Mouse (Mus musculus) limb, embryonic 12.5 days (tissue): ENCODE measurements at regions not wholly inside any gene's neighbourhood (a gene's known extent, or its start where the extent isn't known, plus 50 kb on each side); places are given as distances from the start of the nearest gene placed in this dataset.

ENCODE experiments used
- ATAC-seq: fragments of 200-750 bp; cut with Nextera tagmentation; 2 replicates; pipeline ENCODE4 v1.8.0; 2017; ENCODE audit warnings: low read depth, moderate TSS enrichment; ENCODE audit not compliant: insufficient number of reproducible peaks, insufficient read depth, low FRiP score, low TSS enrichment
- H3K27ac ChIP-seq: fragments of 300-500 bp; sonication (generic); 2 replicates; pipeline ENCODE4 v1.5.1; 2016; ENCODE audit warnings: mild to moderate bottlenecking, moderate library complexity
- H3K27me3 ChIP-seq: fragments of 300-500 bp; sonication (generic); 2 replicates; pipeline ENCODE4 v1.6.1; 2016; ENCODE audit warnings: mild to moderate bottlenecking, moderate library complexity
- H3K36me3 ChIP-seq: fragments of 300-500 bp; sonication (generic); 2 replicates; pipeline ENCODE4 v1.6.1; 2016; ENCODE audit warnings: mild to moderate bottlenecking, moderate library complexity
- H3K4me1 ChIP-seq: fragments of 300-500 bp; sonication (generic); replicated peaks from 2 replicates; pipeline ENCODE4 v1.6.1; 2016
- H3K4me2 ChIP-seq: fragments of 300-500 bp; sonication (generic); 2 replicates; pipeline ENCODE4 v1.6.1; 2016; ENCODE audit warnings: mild to moderate bottlenecking, moderate library complexity
- H3K4me3 ChIP-seq: fragments of 300-500 bp; sonication (generic); replicated peaks from 2 replicates; pipeline ENCODE4 v1.5.1; 2016; ENCODE audit warnings: mild to moderate bottlenecking
- H3K9ac ChIP-seq: fragments of 300-500 bp; sonication (generic); replicated peaks from 2 replicates; pipeline ENCODE4 v1.6.1; 2016; ENCODE audit warnings: mild to moderate bottlenecking, moderate library complexity
- H3K9me3 ChIP-seq: fragments of 300-500 bp; sonication (generic); 2 replicates; pipeline ENCODE4 v1.6.1; 2016; ENCODE audit warnings: mild to moderate bottlenecking, moderate library complexity
- WGBS: fragments of 180-500 bp; shearing (Covaris S2); methylation state at CpG from one replicate; pipeline ENCODE4 v1.1.7; 2016; 5-methylcytosine and 5-hydroxymethylcytosine counted together

- Histone ChIP-seq H3K9ac (no peak overlapping the region), H3K27ac (no peak overlapping the region), H3K4me1 (peaks cover 5% of the 10 kb centered on the region; the same call in 1 of the 2 replicates), H3K27me3 (peaks cover 5% of the 10 kb centered on the region; the same call in 1 of the 2 replicates), H3K4me2 (no peak overlapping the region), H3K36me3 (no peaks in the 10 kb centered on the region), H3K9me3 (no peaks in the 10 kb centered on the region; the same call in 1 of the 2 replicates), H3K4me3 (no peak overlapping the region)
- no peak; the same call in 1 of the 2 replicates for ATAC-seq
- WGBS = 44% methylated on average over 3 of the region's 3 CpGs
Observed at GRCm38 (mm10) chr12:9430656-9431055, 139.3 kb upstream of the Osr1 start.

DNA sequence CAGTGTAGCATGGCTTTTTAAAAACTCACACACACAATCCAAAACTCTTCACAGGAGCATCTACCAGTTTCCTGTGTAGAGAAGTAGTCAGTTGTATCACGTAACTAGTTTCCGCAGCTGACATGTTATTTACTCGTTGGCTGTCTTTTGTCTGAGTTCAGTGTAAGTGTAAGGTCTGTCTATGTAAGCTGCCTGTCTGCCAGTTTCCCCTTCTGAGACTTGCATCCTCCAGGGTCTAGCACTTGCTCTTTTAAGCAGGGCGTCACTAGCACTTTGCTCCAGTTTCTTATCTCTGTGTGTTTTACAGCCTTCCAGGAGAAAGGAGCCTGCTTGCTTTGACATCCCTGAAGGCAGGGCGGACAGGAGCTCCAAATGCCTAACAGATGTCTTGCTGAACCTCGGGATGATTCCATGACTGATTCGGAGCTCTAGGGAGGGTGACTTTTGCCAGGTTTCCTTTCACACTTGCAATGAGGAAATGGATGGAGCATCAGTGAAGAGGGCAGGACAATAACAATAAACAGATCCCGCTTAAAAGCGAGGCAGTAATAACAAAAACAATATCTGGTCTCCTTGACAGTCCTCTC lies 131.2 kb upstream of the Osr1 start:
- Histone ChIP-seq H3K27ac (no peak overlapping the region), H3K9me3 (no peaks in the 10 kb centered on the region), H3K4me1 (peaks cover 5% of the 10 kb centered on the region), H3K4me2 (no peak overlapping the region), H3K36me3 (no peaks in the 10 kb centered on the region), H3K9ac (no peak overlapping the region), H3K4me3 (no peak overlapping the region), H3K27me3 (peaks cover 13% of the 10 kb centered on the region)
- WGBS = 15% methylated on average over 9 of the region's 9 CpGs
- ATAC-seq = no peak

- no peak overlapping the region for H3K4me2 ChIP-seq
- H3K4me1 ChIP-seq = 0 out of 2 replicates have a peak, but pooled peaks cover 3% of the 10 kb centered on the region
- no peaks in the 10 kb centered on the region for H3K27me3 ChIP-seq
- 26% methylated on average over 3 of the region's 3 CpGs for WGBS
- no peak overlapping the region for H3K27ac ChIP-seq
- ATAC-seq = no peak
- H3K9ac ChIP-seq = no peak overlapping the region
- no peaks in the 10 kb centered on the region for H3K9me3 ChIP-seq
- no peak overlapping the region for H3K4me3 ChIP-seq
- no peaks in the 10 kb centered on the region for H3K36me3 ChIP-seq
Observed at GRCm38 (mm10) chr12:9450620-9451019, 119.3 kb upstream of the Osr1 start.

DNA sequence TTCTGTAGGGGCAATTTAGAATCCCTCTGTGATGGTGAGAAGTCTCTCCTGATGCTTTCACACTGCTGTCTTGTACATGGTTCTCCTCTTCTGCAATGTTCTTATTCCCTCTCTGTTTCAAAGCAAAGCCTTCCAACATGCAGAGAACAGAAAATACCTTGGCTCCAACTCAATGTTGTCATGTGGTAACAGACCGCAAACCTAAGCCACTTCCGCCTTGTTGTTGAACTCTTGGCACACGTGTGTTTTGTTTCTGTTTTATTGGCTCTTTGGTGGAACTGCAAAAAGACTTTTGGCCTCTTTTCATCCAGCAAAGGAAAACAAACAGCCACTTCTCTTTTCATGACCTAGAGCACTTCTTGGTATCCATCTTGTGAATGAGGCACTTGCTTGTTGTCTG lies 109.7 kb upstream of the Osr1 start:
- WGBS = 67% methylated on average over 3 of the region's 3 CpGs
- Histone ChIP-seq H3K27me3 (no peaks in the 10 kb centered on the region), H3K4me2 (no peak overlapping the region), H3K9me3 (no peaks in the 10 kb centered on the region), H3K9ac (no peak overlapping the region), H3K4me3 (no peak overlapping the region), H3K27ac (no peak overlapping the region), H3K4me1 (no peaks in the 10 kb centered on the region), H3K36me3 (no peaks in the 10 kb centered on the region)
- no peak for ATAC-seq

DNA sequence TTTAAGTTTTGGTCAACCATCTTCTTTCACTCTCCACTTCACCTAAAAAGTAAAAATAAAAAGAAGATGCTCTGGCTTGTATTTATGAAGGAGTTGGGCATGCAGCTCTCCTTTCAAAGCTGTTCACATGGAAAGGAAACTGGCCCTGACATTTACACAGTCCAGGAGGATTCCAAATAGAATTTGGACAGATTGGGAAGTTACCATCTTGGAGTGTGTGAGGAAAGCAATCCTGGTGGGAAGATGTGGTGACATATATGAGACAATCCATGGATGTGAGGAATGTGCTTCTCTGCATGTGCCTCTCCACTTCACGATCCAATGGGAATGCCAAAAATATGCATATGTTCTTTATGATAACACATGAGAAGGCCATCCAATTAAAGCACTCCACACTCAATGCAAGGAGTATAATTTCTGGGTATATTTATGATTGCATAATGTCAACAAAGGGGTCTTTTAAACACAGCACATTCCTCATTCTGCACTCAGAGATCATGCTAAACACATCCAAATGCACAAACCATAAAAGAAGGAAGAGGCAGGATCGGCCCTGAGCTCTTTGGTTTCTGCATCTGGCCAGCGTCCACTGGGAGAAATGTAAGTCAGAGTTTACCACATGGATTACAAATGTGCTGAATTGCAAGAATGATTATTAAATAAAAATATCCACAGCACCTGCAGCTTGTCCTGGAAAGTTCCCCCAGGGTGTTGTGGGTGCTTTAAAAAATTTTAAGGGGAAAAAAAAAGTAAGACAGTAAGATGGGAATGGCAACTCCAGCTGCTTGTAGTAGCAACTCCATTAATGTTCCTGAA lies 100.1 kb upstream of the Osr1 start:
- Histone ChIP-seq H3K9me3 (no peaks in the 10 kb centered on the region), H3K4me2 (no peak overlapping the region), H3K4me3 (no peak overlapping the region), H3K36me3 (no peaks in the 10 kb centered on the region), H3K4me1 (0 out of 2 replicates have a peak, but pooled peaks cover 4% of the 10 kb centered on the region), H3K27ac (no peak overlapping the region), H3K27me3 (no peaks in the 10 kb centered on the region), H3K9ac (no peak overlapping the region)
- ATAC-seq = no peak
- WGBS = 66% methylated on average over 3 of the region's 3 CpGs

- Histone ChIP-seq H3K4me3 (no peak overlapping the region), H3K9ac (no peak overlapping the region), H3K36me3 (no peaks in the 10 kb centered on the region), H3K9me3 (no peaks in the 10 kb centered on the region), H3K27ac (no peak overlapping the region), H3K4me2 (no peak overlapping the region), H3K4me1 (peaks cover 8% of the 10 kb centered on the region), H3K27me3 (no peaks in the 10 kb centered on the region)
- ATAC-seq = no peak
- WGBS = 79% methylated on average over 2 of the region's 2 CpGs
Observed at GRCm38 (mm10) chr12:9475836-9476235, 94.1 kb upstream of the Osr1 start.

DNA sequence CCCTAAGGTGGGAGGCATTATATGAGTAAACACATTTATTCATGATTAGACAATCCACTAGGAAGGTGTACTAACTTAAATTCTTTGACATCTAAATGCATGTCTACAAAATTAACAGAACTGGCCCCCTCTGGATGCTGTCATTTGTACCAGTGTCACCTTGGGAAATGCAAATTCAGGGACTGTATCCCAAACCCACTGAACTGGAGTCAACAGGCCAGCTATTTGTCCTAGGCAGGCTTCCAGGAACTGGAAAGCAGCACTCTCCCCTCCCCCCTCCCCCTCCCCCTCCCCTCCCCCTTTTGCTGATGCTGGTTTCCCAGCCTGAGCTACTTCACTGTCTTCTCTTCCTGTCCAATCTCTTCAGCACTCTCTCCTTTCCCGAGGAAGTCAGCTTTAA lies 91.7 kb upstream of the Osr1 start:
- Histone ChIP-seq H3K27ac (peak overlapping the region; percentile 12; the same call in 1 of the 2 replicates), H3K9ac (no peak overlapping the region), H3K4me3 (no peak overlapping the region), H3K9me3 (no peaks in the 10 kb centered on the region), H3K36me3 (no peaks in the 10 kb centered on the region), H3K4me2 (no peak overlapping the region), H3K27me3 (no peaks in the 10 kb centered on the region), H3K4me1 (peaks cover 8% of the 10 kb centered on the region)
- WGBS = 50% methylated on average over 1 of the region's 1 CpGs
- ATAC-seq = no peak

DNA sequence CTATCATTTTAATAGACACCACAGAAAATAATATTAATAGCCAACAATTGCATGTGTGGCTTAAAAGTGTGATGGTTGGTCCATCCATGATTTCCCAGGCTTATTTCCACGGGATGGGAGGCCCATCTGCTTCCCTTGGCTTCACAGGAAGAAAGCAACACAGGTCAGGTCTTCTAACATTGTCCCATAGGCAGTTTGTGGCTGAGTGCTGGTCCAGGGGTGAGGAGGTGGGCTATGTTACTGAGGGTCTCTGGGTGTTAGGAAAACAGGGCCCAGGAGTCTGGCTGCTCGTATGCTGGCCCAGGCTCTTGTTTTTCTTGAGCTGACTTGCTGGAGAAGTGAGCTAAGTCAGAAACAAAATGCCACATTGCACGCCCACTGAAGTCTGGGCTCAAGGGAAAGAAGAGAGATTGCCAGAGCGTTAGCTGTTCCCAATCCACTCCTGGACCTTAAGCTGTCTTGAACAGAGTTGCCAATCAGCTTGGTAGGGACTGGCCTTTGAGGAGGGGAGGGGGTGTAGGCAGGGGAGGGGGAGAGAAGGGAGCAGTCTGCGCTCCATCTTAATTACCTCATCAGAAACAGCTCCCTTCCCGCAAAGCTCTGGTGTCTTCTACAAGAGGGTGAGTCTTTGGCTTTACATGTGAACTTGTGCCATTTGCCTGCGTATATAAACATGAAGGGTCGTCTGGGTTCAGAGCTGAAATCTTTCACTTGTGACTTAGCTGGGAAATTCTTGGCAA lies 82.1 kb upstream of the Osr1 start:
- Histone ChIP-seq H3K9me3 (peaks cover 12% of the 10 kb centered on the region; the same call in 1 of the 2 replicates), H3K27me3 (no peaks in the 10 kb centered on the region), H3K4me3 (no peak overlapping the region), H3K27ac (no peak overlapping the region), H3K36me3 (no peaks in the 10 kb centered on the region), H3K4me1 (no peaks in the 10 kb centered on the region), H3K9ac (no peak overlapping the region), H3K4me2 (no peak overlapping the region)
- WGBS = 65% methylated on average over 8 of the region's 8 CpGs
- ATAC-seq = no peak

GRCm38 (mm10) chr12:9513926-9514325 lies 56.0 kb upstream of the Osr1 start:
- no peak overlapping the region for H3K4me2 ChIP-seq

DNA sequence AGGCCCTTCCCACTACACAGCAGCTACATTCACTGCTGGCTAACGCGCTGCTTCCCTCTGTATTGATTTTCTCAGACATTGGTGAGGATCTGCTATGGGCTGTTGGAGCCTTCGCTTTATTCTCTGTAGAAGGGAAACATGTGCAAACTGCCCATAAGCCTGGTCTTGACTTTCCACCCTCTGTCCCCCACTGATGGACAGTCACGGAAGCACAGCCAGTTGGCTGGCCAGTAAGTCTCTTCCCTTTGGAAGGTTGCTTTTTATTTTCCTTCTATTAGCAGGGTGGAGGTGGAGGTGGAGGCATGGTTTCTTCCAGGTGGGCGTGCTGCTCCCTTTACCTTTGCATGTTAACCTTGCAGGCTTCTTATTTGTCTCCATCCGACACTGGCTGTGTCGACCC lies 51.1 kb upstream of the Osr1 start:
- no peaks in the 10 kb centered on the region for H3K4me1 ChIP-seq
- no peaks in the 10 kb centered on the region for H3K36me3 ChIP-seq
- H3K4me3 ChIP-seq = no peak overlapping the region
- no peak overlapping the region for H3K4me2 ChIP-seq
- H3K9ac ChIP-seq = no peak overlapping the region
- H3K27me3 ChIP-seq = no peaks in the 10 kb centered on the region
- H3K9me3 ChIP-seq = no peaks in the 10 kb centered on the region
- H3K27ac ChIP-seq = no peak overlapping the region
- 75% methylated on average over 7 of the region's 7 CpGs for WGBS
- ATAC-seq = no peak

More at GRCm38 (mm10) chr12:9513926-9514325, 56.0 kb upstream of the Osr1 start:
- no peaks in the 10 kb centered on the region for H3K36me3 ChIP-seq
- ATAC-seq = no peak
- no peaks in the 10 kb centered on the region for H3K9me3 ChIP-seq
- no peak overlapping the region for H3K4me3 ChIP-seq
- H3K27ac ChIP-seq = no peak overlapping the region
- H3K4me1 ChIP-seq = no peaks in the 10 kb centered on the region
- whole genome bisulfite sequencing = 82% methylated on average over 5 of the region's 5 CpGs
- H3K9ac ChIP-seq = no peak overlapping the region
- no peaks in the 10 kb centered on the region for H3K27me3 ChIP-seq

- Histone ChIP-seq H3K9me3 (no peaks in the 10 kb centered on the region), H3K9ac (no peak overlapping the region), H3K27ac (no peak overlapping the region), H3K4me1 (no peaks in the 10 kb centered on the region), H3K36me3 (no peaks in the 10 kb centered on the region), H3K4me3 (no peak overlapping the region), H3K4me2 (no peak overlapping the region), H3K27me3 (no peaks in the 10 kb centered on the region)
- 70% methylated on average over 3 of the region's 3 CpGs for WGBS
- no peak for ATAC-seq
Observed at GRCm38 (mm10) chr12:9519346-9519745, 50.6 kb upstream of the Osr1 start.
